Mouse (Mus musculus) neural tube, embryonic 14.5 days (tissue): ENCODE results near the gene Scn8a. TPM values are rescaled to one million over a fixed set of nuclear protein-coding genes. Genes with fewer than 3 reads are reported as not detected.

ENCODE experiments used
- ATAC-seq: fragments of 200-750 bp; cut with Nextera tagmentation; 2 replicates; pipeline ENCODE4 v1.8.0; 2017; ENCODE audit warnings: low read depth, mild to moderate bottlenecking, moderate TSS enrichment, moderate library complexity
- H3K27ac ChIP-seq: fragments of 300-500 bp; sonication (generic); 2 replicates; pipeline ENCODE4 v1.5.1; 2014; ENCODE audit warnings: low read depth, mild to moderate bottlenecking, control low read depth, low read length, moderate library complexity, mixed read lengths
- H3K27me3 ChIP-seq: fragments of 300-500 bp; sonication (generic); 2 replicates; pipeline ENCODE4 v1.6.1; 2014; ENCODE audit warnings: low read length; ENCODE audit not compliant: control insufficient read depth, insufficient read depth
- H3K36me3 ChIP-seq: fragments of 300-500 bp; sonication (generic); 2 replicates; pipeline ENCODE4 v1.6.1; 2014; ENCODE audit warnings: low read length, mixed read lengths; ENCODE audit not compliant: control insufficient read depth, insufficient read depth
- H3K4me1 ChIP-seq: fragments of 300-500 bp; sonication (generic); 2 replicates; pipeline ENCODE4 v1.6.1; 2014; ENCODE audit warnings: low read length; ENCODE audit not compliant: control insufficient read depth, insufficient read depth
- H3K4me2 ChIP-seq: fragments of 300-500 bp; sonication (generic); 2 replicates; pipeline ENCODE4 v1.6.1; 2014; ENCODE audit warnings: mild to moderate bottlenecking, low read depth, low read length, control low read depth
- H3K4me3 ChIP-seq: fragments of 300-500 bp; sonication (generic); 2 replicates; pipeline ENCODE4 v1.5.1; 2014; ENCODE audit warnings: low read depth, low read length, control low read depth, mixed read lengths
- H3K9ac ChIP-seq: fragments of 300-500 bp; sonication (generic); replicated peaks from 2 replicates; pipeline ENCODE4 v1.6.1; 2014; ENCODE audit warnings: low read depth, mild to moderate bottlenecking, control low read depth, low read length, mixed read lengths
- H3K9me3 ChIP-seq: fragments of 300-500 bp; sonication (generic); 2 replicates; pipeline ENCODE4 v1.6.1; 2016; ENCODE audit warnings: low read length; ENCODE audit not compliant: control insufficient read depth
- WGBS: fragments of 180-500 bp; shearing (Covaris S2); extraction: QIAGEN DNeasy Blood & Tissue Kit; methylation state at CpG from one replicate; pipeline ENCODE4 v1.1.7; 2014; 5-methylcytosine and 5-hydroxymethylcytosine counted together
- polyA plus RNA-seq: library from polyadenylated mRNA; unstranded; fragments of >200 nt; fragmentation: Nextera tagmentation; extraction: Ambion mirVana; gene quantifications from 2 replicates; pipeline ENCODE4 v1.2.1, GENCODE M21; 2014

Scn8a gene
- polyA plus RNA-seq, 1 experiment from 2014 or later: 35.2 TPM

GRCm38 (mm10) chr15:100905006-100905405 lies 35.3 kb downstream of the Scn8a start:
- no peaks in the 10 kb centered on the region for H3K9me3 ChIP-seq
- no peak overlapping the region for H3K4me2 ChIP-seq
- H3K9ac ChIP-seq: no peak overlapping the region
- H3K36me3 ChIP-seq: no peaks in the 10 kb centered on the region
- H3K4me3 ChIP-seq: no peak overlapping the region
- no peak overlapping the region for H3K27ac ChIP-seq
- 48% methylated on average over 2 of the region's 2 CpGs for WGBS
- no peak for ATAC-seq
- H3K27me3 ChIP-seq: no peaks in the 10 kb centered on the region
- peaks cover 5% of the 10 kb centered on the region; the same call in 1 of the 2 replicates for H3K4me1 ChIP-seq

- 84% methylated on average over 8 of the region's 8 CpGs for WGBS
- H3K36me3 ChIP-seq: no peaks in the 10 kb centered on the region
- H3K27me3 ChIP-seq: no peaks in the 10 kb centered on the region
- no peak overlapping the region for H3K27ac ChIP-seq
- H3K4me2 ChIP-seq: no peak overlapping the region
- no peak for ATAC-seq
- peaks cover 10% of the 10 kb centered on the region; the same call in 1 of the 2 replicates for H3K4me1 ChIP-seq
- no peak overlapping the region for H3K9ac ChIP-seq
- H3K9me3 ChIP-seq: no peaks in the 10 kb centered on the region
- H3K4me3 ChIP-seq: no peak overlapping the region
Observed at GRCm38 (mm10) chr15:100905751-100906150, 36.1 kb downstream of the Scn8a start.

GRCm38 (mm10) chr15:100908817-100909216 lies 39.2 kb downstream of the Scn8a start:
- Histone ChIP-seq H3K4me3 (no peak overlapping the region), H3K36me3 (no peaks in the 10 kb centered on the region), H3K4me1 (peaks cover 12% of the 10 kb centered on the region; the same call in 1 of the 2 replicates), H3K27ac (peak overlapping the region; percentile 61; the same call in 1 of the 2 replicates), H3K27me3 (no peaks in the 10 kb centered on the region), H3K4me2 (no peak overlapping the region), H3K9ac (no peak overlapping the region), H3K9me3 (no peaks in the 10 kb centered on the region)
- WGBS: 28% methylated on average over 2 of the region's 3 CpGs
- no peak for ATAC-seq

DNA sequence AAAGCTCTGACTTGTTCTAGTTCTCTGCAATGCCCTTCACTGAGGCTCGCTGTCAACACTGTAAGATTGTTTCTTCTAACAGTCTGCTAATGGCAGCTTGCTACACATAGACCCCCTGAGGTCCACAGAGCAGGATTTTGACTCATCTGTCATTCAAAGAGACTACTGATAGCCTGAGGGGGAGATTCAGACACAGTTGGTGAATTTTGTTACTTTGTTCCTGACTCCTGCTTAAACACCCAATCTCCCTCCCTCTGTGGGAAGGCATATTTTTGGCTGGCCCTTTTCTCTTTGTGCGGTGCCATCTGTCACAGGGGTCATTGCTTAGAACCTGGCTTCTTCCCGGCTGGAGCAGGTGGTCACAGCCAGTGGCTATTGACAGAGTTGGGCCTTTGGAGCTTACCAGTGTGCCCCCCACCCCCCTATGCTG lies 40.1 kb downstream of the Scn8a start:
- Histone ChIP-seq H3K4me1 (peaks cover 12% of the 10 kb centered on the region; the same call in 1 of the 2 replicates), H3K36me3 (no peaks in the 10 kb centered on the region), H3K9ac (no peak overlapping the region), H3K27me3 (no peaks in the 10 kb centered on the region), H3K4me2 (no peak overlapping the region), H3K9me3 (no peaks in the 10 kb centered on the region), H3K4me3 (no peak overlapping the region), H3K27ac (peak overlapping the region; percentile 61)
- ATAC-seq: peak; percentile 55; the same call in 1 of the 2 replicates
- 15% methylated on average over 3 of the region's 3 CpGs for WGBS

GRCm38 (mm10) chr15:100910381-100910841 lies 40.8 kb downstream of the Scn8a start:
- ATAC-seq: no peak
- Histone ChIP-seq H3K27me3 (no peaks in the 10 kb centered on the region), H3K4me3 (no peak overlapping the region), H3K4me1 (peaks cover 12% of the 10 kb centered on the region; the same call in 1 of the 2 replicates), H3K4me2 (no peak overlapping the region), H3K36me3 (no peaks in the 10 kb centered on the region), H3K27ac (peak overlapping the region; percentile 61), H3K9ac (no peak overlapping the region), H3K9me3 (no peaks in the 10 kb centered on the region)
- 40% methylated on average over 10 of the region's 10 CpGs for WGBS

DNA sequence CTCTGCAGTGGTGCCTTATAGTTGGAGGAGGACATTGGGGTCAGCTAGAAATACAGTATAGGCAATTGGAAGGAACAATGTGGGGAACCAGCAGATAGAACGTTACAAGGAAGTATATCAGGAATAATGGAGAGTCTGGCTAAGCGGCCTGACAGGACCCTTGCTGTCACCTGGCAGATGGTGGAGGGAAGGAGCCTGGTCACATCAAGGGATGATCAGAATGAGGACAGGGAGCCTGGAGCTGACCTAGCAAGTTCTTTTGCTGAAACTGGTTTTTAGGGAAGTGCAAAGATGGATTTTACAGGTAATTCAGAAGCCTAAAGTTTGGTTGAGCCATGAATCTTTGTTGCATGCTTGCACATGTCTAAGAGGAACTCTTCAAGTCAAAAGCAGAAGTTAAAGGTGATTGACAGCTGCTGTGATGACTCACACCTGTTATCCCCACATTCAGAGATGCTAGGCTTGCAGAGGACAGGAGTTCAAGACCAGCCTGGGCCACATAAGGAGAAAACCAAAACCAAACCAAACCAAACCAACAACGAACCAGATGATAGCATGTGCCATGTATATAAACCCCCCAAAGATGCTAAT lies 43.1 kb downstream of the Scn8a start:
- H3K27ac ChIP-seq: no peak overlapping the region
- no peak overlapping the region for H3K4me2 ChIP-seq
- ATAC-seq: no peak
- 86% methylated on average over 3 of the region's 3 CpGs for WGBS
- no peak overlapping the region for H3K4me3 ChIP-seq
- H3K27me3 ChIP-seq: no peaks in the 10 kb centered on the region
- peaks cover 12% of the 10 kb centered on the region; the same call in 1 of the 2 replicates for H3K4me1 ChIP-seq
- no peaks in the 10 kb centered on the region for H3K36me3 ChIP-seq
- no peak overlapping the region for H3K9ac ChIP-seq
- H3K9me3 ChIP-seq: no peaks in the 10 kb centered on the region

DNA sequence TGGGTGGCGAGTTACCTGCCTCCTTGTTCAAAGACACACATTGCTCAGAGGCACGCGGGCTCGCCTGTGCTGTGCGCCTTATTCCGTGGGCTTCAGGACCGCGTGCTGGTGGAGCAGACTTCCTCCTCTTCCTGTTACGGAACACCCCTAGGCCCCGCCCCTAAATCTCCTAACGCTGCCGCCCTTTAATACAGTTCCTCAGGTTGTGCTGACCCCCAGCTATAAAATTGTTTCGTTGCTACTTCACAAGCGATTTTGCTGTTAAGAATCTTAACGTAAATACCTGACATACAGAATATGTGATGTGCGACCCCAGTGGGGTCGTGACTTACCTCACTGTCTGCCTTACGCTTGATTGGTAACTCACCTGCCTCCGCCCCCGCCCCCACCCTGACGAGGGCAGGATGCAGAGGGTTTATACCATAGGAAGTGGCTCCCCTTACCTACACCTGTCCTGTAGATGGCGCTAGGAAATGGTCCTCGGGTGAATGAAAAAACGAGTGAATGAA lies 45.1 kb downstream of the Scn8a start:
- H3K9ac ChIP-seq: 0 out of 2 replicates have a peak overlapping the region, but pooled peaks have one; percentile 39
- WGBS: 4% methylated on average over 24 of the region's 24 CpGs
- peak; percentile 74 for ATAC-seq

DNA sequence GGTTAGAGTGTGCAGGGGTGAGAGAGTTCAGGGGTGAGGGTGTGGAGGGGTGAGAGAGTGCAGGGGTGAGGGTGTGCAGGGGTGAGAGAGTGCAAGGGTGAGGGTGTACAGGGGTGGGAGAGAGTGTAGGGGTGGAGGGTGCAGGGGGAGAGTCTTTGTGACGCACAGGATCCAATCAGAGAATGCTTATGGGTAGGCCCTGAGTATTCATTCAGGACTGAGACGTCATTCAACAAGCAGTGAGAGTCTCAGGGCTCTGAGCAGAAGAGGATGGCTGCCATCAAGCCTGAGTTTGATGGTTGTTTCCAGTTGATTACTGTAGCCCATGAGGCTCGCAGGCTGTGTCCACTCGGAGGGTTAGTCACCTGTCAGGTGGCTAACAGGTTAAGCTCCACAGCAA lies 48.4 kb downstream of the Scn8a start:
- no peaks in the 10 kb centered on the region for H3K9me3 ChIP-seq
- H3K4me1 ChIP-seq: no peaks in the 10 kb centered on the region
- no peak for ATAC-seq
- H3K4me3 ChIP-seq: no peak overlapping the region
- H3K4me2 ChIP-seq: no peak overlapping the region
- no peak overlapping the region for H3K9ac ChIP-seq
- WGBS: 46% methylated on average over 4 of the region's 4 CpGs
- no peaks in the 10 kb centered on the region for H3K27me3 ChIP-seq
- H3K27ac ChIP-seq: no peak overlapping the region
- H3K36me3 ChIP-seq: no peaks in the 10 kb centered on the region

More for the DNA sequence above, 45.1 kb downstream of the Scn8a start:
- Histone ChIP-seq H3K36me3 (no peaks in the 10 kb centered on the region), H3K9me3 (no peaks in the 10 kb centered on the region), H3K4me2 (peak overlapping the region; percentile 56), H3K27ac (no peak overlapping the region), H3K4me3 (peak overlapping the region; percentile 22), H3K4me1 (peaks cover 9% of the 10 kb centered on the region; the same call in 1 of the 2 replicates), H3K27me3 (no peaks in the 10 kb centered on the region)

- 0 out of 2 replicates have a peak, but pooled peaks cover 4% of the 10 kb centered on the region for H3K4me1 ChIP-seq
- H3K9me3 ChIP-seq: no peaks in the 10 kb centered on the region
- no peak overlapping the region for H3K27ac ChIP-seq
- H3K9ac ChIP-seq: no peak overlapping the region
- no peak for ATAC-seq
- WGBS: 95% methylated on average over 11 of the region's 11 CpGs
- no peak overlapping the region for H3K4me2 ChIP-seq
- no peak overlapping the region for H3K4me3 ChIP-seq
- H3K36me3 ChIP-seq: no peaks in the 10 kb centered on the region
- H3K27me3 ChIP-seq: no peaks in the 10 kb centered on the region
Observed at GRCm38 (mm10) chr15:100922210-100922609, 52.6 kb downstream of the Scn8a start.
